Mouse (Mus musculus): ENCODE results near the gene Abca17.
A peak's percentile ranks its signal among the peaks of the same experiment; 100 is the strongest.

The Abca17 gene

DNA sequence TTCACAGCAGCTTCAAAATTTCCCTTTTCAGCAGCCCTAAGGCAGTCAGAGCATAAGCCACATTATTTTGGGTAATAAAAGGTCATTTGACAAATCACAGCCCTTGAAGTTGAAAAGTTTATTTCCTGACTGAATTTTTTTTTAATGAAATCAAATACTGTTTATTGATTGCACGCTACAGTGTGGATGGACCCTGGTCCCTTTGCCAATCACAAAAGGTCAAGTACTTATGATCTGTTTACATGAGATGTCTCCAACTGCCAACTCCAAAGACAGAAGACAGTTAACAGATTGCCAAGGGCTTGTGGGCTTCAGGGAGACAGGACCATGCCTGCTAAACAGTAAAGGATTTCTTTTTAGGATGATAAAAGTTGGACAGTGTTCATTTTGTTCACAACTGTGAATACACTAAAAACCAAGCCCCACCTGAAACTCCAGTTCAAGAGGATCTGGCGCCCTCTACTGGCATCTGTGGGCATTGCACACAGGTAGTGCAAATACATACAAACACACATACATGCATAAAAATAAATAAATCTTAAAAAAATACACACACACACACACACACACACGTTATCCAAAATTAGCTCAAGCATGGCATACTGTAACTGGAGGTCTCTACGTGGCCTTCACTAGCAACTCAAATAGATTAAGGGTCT is 107.4 kb downstream of the Abca17 start:
- no peak for DNase-seq (ENCODE audit: low read depth, low spot score)

- no peak for DNase-seq (ENCODE audit: low read depth, low spot score)
Measured at GRCm38 (mm10) chr17:24236921-24237320, 113.9 kb downstream of the Abca17 start.

- no peak for DNase-seq (ENCODE audit: low read depth, low spot score)
Measured at GRCm38 (mm10) chr17:24236479-24236878, 114.4 kb downstream of the Abca17 start.

DNA sequence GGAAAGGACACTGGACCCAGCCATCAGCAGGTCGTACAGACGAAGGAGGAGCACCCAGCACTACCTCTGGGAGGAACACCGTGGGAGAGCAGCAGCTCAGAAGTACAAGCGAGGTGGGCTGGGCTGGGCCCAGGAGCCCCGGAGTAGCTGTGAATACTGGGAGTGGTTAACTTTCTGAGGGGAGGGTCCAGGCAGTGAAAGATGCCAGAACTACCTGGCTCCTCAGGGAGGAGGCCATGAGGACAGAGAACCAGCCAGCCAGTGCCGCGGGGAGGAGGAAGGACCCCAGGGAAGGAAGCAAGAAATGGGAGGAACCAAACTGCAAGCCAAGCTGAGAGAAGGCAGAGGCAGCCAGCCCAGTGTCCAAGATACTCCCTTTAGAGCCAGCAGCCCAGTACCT is 122.9 kb downstream of the Abca17 start:
- DNase-seq (ENCODE audit: low read depth, low spot score), result no peak

DNA sequence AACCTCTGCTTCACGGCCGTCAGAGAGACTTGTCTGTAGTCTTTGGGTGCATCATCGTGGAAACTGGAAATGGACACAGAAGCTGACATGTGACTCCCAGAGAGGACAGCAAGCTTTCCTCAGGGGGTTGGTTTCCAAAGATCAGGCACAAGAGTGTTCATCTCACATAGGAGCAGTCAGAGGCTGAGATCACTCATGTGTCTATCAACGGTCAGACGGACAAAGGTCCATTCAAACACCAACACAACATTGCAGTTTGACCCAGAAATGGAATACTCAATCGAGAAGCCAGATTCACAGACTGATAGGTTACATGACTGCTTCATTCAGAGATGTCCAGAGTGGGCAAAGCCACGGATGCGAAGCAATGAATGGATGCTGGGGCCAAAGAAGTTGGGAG is 124.1 kb downstream of the Abca17 start:
- no peak for DNase-seq (ENCODE audit: low read depth, low spot score)

- DNase-seq (ENCODE audit: low read depth, low spot score), result no peak
Measured at GRCm38 (mm10) chr17:24225851-24226250, 125.0 kb downstream of the Abca17 start.

- DNase-seq (ENCODE audit: low read depth, low spot score), result no peak
Measured at GRCm38 (mm10) chr17:24224741-24225140, 126.1 kb downstream of the Abca17 start.

DNA sequence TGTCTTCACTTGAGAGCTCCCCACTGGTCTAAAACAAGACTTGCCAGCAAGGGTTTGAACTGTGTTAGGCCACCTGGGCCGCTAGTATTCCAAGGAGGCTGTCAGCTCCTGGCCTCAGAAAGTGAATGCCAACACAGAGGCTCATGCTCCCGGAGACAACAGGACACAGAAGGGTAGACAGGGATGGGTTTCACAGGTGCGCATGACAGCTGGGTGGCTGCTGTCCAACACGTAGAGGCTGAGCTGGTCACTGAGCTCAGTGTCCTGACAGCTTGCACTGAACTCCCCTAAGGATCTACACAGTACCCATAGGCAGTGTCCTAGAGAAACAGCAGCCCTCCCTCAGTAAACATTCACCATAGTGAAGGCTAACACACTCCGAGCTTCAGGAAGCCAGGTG is 127.4 kb downstream of the Abca17 start:
- DNase-seq (ENCODE audit: low read depth, low spot score), result no peak

- DNase-seq (ENCODE audit: low read depth, low spot score), result no peak
Measured at GRCm38 (mm10) chr17:24222653-24223052, 128.2 kb downstream of the Abca17 start.

DNA sequence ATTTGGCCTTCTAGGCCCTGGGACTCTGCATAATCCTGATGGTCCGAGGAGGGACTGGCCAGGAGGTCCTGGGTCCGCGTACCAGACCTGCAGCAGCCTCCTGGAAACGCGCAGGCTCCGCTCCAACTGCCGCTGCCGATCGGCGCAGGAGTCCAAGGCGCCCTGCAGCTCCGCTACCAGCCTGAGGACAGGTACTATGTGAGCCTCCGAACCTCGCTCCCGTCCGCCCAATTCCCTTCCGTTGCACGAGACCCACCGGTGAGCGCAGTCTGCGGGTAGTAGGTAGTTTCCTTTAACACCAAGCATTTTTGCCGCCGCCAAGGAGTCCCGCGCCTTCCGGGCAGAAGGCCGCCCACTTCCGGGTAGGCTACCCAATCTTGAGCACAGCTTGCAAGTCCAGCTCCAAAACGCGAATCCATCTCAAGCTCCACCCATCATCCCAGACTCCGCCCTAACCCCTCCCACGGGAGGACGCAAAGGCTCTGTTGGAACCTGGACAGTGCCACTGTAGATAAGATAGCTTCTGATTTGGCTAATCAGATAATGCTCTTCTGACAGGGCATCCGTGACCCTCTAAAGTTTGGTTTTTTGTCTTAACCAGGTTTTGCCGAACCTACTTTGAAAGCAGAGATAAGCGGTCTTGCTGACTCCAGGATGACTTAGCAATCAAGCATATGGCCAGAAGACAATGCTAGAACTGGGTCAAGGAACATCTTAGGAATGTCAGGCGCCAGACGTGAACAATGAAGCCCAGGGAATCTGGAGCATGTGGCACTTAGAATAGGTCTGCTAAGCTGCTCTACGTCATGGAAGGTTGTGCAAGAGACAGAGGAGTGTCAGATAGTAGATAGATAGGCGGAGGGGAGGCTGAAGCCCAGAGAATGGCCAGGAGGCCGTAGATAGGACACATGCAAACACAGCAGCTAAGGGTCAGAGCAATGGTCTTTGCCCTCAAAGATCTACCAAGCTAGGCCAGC is 130.1 kb downstream of the Abca17 start, which contains the start of gene Tedc2:
Gene Tedc2 (minus strand): TSS at position 417 of the 977 bp plus-strand sequence.
- peak; percentile 86 for DNase-seq (ENCODE audit: low read depth, low spot score)

- DNase-seq (ENCODE audit: low read depth, low spot score), result no peak
Measured at GRCm38 (mm10) chr17:24216836-24217235, 134.0 kb downstream of the Abca17 start.
